Mouse (Mus musculus) left cerebral cortex, postnatal 36 days (tissue): ENCODE data around the gene Trim17. TPM values are rescaled to one million over a fixed set of nuclear protein-coding genes. Genes with fewer than 3 reads are reported as not detected.
A peak's percentile ranks its signal among the peaks of the same experiment; 100 is the strongest.

Source experiments
- DNase-seq, 2 experiments: peaks; one replicate each; pipeline ENCODE4 v3.0.0; 2021 to 2022; ENCODE audit warnings: low spot score in 2 of 2, mixed read lengths in 1 of 2
- intact Hi-C: fragments of 180-260 bp; cut with DNase I; formaldehyde crosslinking; loops from one replicate; pipeline ENCODE4 v1.15.1; 2025
- total RNA-seq, 2 experiments: library from RNA; stranded (reverse); gene quantifications; 2 replicates each; pipeline ENCODE4 v1.2.3; 2021

The Trim17 gene
- total RNA-seq, 2 experiments from 2014 or later: 4.8 to 5.7 TPM

GRCm38 (mm10) chr11:58983691-58984341 lies 29.3 kb downstream of the Trim17 start:
- DNase-seq: no peak
- intact Hi-C loops: loop anchor here (5.0 kb wide), 1 partner anchor 208 kb away; the partner anchor contains the start of gene Guk1

GRCm38 (mm10) chr11:58984657-58985056 lies 30.2 kb downstream of the Trim17 start:
- no peak for DNase-seq
- intact Hi-C loops: loop anchor here (5.0 kb wide), 1 partner anchor 208 kb away; the partner anchor contains the start of gene Guk1

DNA sequence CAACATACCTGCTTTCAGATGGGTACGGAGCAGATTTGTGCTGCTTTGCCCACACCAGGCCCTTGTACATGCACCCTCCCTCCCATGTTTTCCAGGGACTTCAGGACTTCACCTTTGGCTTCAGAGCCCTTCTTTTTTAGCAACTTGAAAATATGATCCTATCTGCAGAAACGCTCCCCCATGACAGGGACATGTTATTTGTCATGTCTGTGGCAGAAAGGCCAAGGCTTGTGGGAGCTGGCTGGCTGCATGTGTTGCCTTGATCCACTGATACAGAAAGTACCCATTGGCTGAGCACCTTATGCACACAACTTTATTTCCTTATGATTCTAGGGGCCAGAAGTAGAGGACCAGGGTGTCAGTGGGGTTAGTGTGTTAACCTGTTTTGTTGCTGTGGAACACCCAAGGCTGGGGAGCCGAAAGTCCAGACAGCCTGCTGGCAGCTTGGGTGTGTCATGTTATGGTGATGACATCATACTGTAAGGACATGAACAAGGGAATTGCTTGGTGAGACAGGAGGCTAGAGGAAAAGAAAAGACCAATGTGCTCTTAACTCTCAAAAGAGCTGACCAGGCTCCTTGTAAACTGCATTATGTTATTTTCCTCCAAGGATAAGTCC lies 30.9 kb downstream of the Trim17 start:
- DNase-seq: no peak
- intact Hi-C loops: no loop called here

- no peak for DNase-seq
- intact Hi-C loops: no loop called here
These were observed 34.7 kb downstream of the Trim17 start for GRCm38 (mm10) chr11:58989166-58989565.

DNA sequence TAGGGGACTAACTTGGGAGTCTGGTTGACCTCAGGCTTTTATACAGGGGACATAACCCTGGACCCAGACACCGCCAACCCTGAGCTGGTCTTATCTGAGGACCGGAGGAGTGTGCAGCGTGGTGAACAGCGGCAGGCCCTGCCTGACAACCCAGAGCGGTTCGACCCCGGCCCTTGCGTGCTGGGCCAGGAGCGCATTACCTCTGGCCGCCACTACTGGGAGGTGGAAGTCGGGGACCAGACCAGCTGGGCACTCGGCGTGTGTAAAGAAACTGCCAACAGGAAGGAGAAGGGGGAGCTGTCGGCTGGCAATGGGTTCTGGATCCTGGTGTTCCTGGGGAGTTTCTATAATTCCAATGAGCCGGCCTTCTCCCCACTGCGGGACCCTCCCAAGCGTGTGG lies 35.7 kb downstream of the Trim17 start:
- intact Hi-C loops: no loop called here
- DNase-seq: no peak

DNA sequence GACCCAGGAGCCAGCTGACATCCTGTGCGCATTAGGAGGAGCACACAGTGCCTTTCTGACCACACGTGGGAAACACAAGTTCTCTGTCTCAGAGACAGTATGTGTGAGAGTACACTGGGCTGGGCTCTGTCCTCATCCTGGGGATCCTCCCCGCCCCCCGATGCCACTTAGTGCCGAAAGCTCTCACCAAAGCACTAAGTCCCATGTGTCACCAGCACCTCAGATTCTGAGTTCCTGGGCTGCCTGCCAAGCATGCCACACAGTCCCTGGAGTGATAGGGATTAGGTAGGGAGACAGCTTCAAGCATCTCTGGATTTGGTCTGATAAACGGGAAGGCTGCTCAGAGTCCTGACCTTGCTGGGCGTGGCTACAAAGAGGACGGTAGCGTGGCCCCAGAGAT lies 36.3 kb downstream of the Trim17 start:
- peak in 1 of 2 experiments; percentile 41 for DNase-seq
- intact Hi-C loops: no loop called here

DNA sequence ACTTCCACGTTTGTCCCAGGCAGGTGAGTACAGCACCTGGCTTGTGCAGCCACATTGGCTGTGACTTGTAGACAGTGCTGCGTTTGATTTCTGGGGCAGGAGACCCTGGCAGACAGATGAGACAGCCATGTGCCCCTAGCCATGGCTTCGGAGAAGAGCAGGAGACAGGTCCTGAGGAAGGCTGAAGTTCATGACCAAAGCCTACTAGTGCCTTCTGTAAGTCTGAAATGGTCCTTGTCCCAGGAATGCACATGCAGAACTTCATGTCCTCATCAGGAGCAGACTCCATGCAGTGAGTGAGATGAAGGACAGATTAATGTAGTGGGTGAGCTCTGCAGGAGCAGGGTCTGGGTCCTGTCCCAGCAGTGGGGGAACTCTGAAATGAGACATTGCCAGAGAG lies 37.4 kb downstream of the Trim17 start:
- no peak for DNase-seq
- intact Hi-C loops: no loop called here

- intact Hi-C loops: no loop called here
- DNase-seq: no peak
These were observed 38.7 kb downstream of the Trim17 start for GRCm38 (mm10) chr11:58993091-58993670.

GRCm38 (mm10) chr11:58994337-58994826 lies 39.9 kb downstream of the Trim17 start:
- intact Hi-C loops: no loop called here
- DNase-seq: no peak

- DNase-seq: no peak
- intact Hi-C loops: no loop called here
These were observed 40.7 kb downstream of the Trim17 start for GRCm38 (mm10) chr11:58995061-58995806.

GRCm38 (mm10) chr11:58995807-58996370 lies 41.4 kb downstream of the Trim17 start:
- intact Hi-C loops: no loop called here
- DNase-seq: peak in 1 of 2 experiments; percentile 47

GRCm38 (mm10) chr11:58997541-58997940 lies 43.1 kb downstream of the Trim17 start:
- DNase-seq: no peak
- intact Hi-C loops: no loop called here

GRCm38 (mm10) chr11:58999158-58999557 lies 44.7 kb downstream of the Trim17 start:
- intact Hi-C loops: no loop called here
- DNase-seq: no peak

DNA sequence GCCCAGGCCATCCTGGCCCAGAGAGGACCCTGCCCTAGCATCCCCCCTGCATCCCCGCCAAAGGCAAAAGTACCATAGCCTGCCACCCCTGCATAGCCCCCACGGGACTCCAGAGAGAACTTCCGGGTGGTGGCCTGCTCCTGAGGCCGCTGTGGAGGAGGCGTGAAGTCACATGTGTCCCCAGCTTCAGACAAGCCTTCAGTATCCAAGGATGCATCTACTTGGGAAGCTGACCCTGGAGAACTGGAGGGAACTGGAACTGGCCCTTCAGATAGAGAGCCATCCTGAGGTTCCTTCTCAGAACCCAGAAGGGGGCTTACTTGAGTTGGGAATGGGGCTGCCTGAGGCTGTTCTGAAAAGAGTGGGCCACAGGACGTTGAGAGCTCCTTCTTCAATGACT lies 45.3 kb downstream of the Trim17 start:
- no peak for DNase-seq
- intact Hi-C loops: no loop called here

GRCm38 (mm10) chr11:59000635-59001034 lies 46.1 kb downstream of the Trim17 start:
- DNase-seq: peak; percentile 46 to 69
- intact Hi-C loops: no loop called here

DNA sequence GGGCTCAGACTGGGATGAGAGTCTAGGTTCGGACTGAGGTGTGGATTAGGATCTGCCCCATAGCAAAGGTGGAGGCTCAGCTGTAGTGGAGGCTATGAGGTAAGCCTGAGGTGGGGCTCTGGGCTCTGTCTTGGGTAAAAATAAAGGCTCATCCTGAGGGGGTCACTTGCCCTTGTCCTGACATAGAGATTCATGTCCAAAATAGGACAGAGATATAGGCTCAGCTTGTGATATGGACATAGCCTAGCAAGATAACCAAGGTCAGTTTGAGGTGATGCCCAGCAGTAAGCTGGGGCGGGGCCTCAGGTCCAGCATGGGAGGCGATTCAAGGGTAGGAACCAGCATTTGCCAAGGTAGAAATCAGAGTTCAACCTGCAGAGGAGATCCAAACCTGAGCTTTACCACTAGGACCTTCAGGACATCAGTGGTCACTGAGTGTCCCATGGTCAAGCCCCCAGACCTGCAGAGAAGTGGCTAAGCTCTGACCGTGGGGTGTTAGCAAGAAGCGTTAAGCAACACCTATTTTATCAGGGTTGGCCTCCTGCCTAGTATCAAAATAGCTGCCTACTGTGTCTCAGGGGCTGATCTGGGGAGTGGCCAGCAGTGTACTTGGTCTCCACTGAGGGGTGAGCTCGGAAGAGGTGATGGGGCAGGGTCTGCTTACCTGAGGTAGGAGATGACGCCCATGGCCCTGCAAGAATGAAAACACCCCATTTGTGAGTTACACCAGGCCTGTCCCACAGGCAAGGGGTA lies 48.0 kb downstream of the Trim17 start:
- no peak for DNase-seq
- intact Hi-C loops: no loop called here

GRCm38 (mm10) chr11:59015052-59015451 lies 60.6 kb downstream of the Trim17 start:
- peak; percentile 37 to 55 for DNase-seq
- intact Hi-C loops: no loop called here
